Mouse (Mus musculus) erythroblast, embryonic 14.5 days (primary cell): Measurements from ENCODE around the gene Kdm5b.

Experiments used
- GATA1 ChIP-seq: IDR thresholded peaks from 2 replicates; pipeline ENCODE4 v1.6.1; 2012; ENCODE audit warnings: low read length, inconsistent platforms, mixed read lengths
- TAL1 ChIP-seq: IDR thresholded peaks from 3 replicates; pipeline ENCODE4 v1.6.1; 2012; ENCODE audit warnings: low read length, inconsistent platforms, mixed read lengths

GRCm38 (mm10) chr1:134674312-134674711 lies 114.3 kb downstream of the Kdm5b start:
- no peak for TF ChIP-seq GATA1
- TF ChIP-seq TAL1: no peak
